Mouse (Mus musculus): Measurements from ENCODE around the gene Gucy1b1.

The Gucy1b1 gene

GRCm38 (mm10) chr3:82036262-82037044 is 38.0 kb downstream of the Gucy1b1 start:
- no peak for DNase-seq (ENCODE audit: low read depth, low spot score)

- no peak for DNase-seq (ENCODE audit: low read depth, low spot score)
Measured at GRCm38 (mm10) chr3:82030008-82030748, 44.3 kb downstream of the Gucy1b1 start.

- DNase-seq (ENCODE audit: low read depth, low spot score) = peak; percentile 63
Measured at GRCm38 (mm10) chr3:82029229-82029628, 45.3 kb downstream of the Gucy1b1 start.

- no peak for DNase-seq (ENCODE audit: low read depth, low spot score)
Measured at GRCm38 (mm10) chr3:82027286-82027685, 47.2 kb downstream of the Gucy1b1 start.

- DNase-seq (ENCODE audit: low read depth, low spot score) = no peak
Measured at GRCm38 (mm10) chr3:82023065-82023464, 51.4 kb downstream of the Gucy1b1 start.

GRCm38 (mm10) chr3:82022421-82022920 is 52.0 kb downstream of the Gucy1b1 start:
- DNase-seq (ENCODE audit: low read depth, low spot score) = no peak

GRCm38 (mm10) chr3:82014148-82014703 is 60.3 kb downstream of the Gucy1b1 start:
- no peak for DNase-seq (ENCODE audit: low read depth, low spot score)

- no peak for DNase-seq (ENCODE audit: low read depth, low spot score)
Measured at GRCm38 (mm10) chr3:82007002-82007401, 67.5 kb downstream of the Gucy1b1 start.

GRCm38 (mm10) chr3:81995988-81996387 is 78.5 kb downstream of the Gucy1b1 start:
- peak; percentile 18 for DNase-seq (ENCODE audit: low read depth, low spot score)

GRCm38 (mm10) chr3:81995371-81995770 is 79.1 kb downstream of the Gucy1b1 start:
- no peak for DNase-seq (ENCODE audit: low read depth, low spot score)

- DNase-seq (ENCODE audit: low read depth, low spot score) = no peak
Measured at GRCm38 (mm10) chr3:81990531-81990930, 84.0 kb downstream of the Gucy1b1 start.

GRCm38 (mm10) chr3:81989692-81990141 is 84.8 kb downstream of the Gucy1b1 start:
- DNase-seq (ENCODE audit: low read depth, low spot score) = peak; percentile 6

GRCm38 (mm10) chr3:81987628-81988027 is 86.9 kb downstream of the Gucy1b1 start:
- DNase-seq (ENCODE audit: low read depth, low spot score) = no peak

- no peak for DNase-seq (ENCODE audit: low read depth, low spot score)
Measured at GRCm38 (mm10) chr3:81986103-81986502, 88.4 kb downstream of the Gucy1b1 start.

- DNase-seq (ENCODE audit: low read depth, low spot score) = no peak
Measured at GRCm38 (mm10) chr3:81985100-81985499, 89.4 kb downstream of the Gucy1b1 start.

GRCm38 (mm10) chr3:81983120-81983895 is 91.2 kb downstream of the Gucy1b1 start:
- no peak for DNase-seq (ENCODE audit: low read depth, low spot score)

All from ZHBTc4 (cell line).